Mouse (Mus musculus): ENCODE results near the gene Clk3. TPM values are rescaled to one million over a fixed set of nuclear protein-coding genes. Genes with fewer than 3 reads are reported as not detected.

Clk3 gene
- polyA plus RNA-seq, 1 experiment from 2014 or later, result 67.0 TPM

DNA sequence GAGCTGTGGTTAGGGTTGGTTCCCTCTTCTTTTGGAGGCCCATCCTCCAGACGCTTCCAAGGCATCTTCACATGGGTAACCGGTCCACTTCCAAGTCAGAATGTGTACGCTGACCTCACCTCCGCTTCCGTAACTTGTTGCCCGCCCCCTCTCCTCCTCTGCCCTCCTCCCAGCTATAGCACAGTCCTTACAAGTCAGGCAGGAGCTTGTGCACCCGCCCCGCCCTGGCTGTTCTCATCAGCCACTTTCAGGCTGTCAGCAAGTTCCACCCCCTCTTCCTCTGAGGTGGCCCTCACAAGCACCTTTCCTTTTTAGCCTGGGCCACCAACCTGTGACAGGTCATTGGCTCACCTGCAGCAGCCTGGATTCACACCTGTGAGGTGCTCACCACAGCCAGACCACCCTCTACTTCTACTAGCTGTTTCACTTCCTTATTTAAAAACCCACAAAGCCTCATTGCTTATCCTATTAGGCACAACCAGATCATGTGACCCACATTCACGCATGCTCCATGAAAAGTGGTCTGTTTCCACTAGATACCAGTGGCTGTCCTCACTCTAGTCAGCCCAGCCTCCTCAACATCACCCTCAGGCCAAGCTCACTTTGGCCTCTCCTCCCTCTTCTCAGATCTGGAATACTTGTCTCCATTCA, 34.8 kb upstream of the Clk3 start:
- H3K27ac ChIP-seq (replicated peaks), result no peak overlapping the region
- no peak overlapping the region for H3K9ac ChIP-seq
- ATAC-seq (ENCODE audit: low FRiP score, low read depth), result no peak
- no peak overlapping the region for H3K4me3 ChIP-seq
- peaks cover 21% of the 10 kb centered on the region for H3K4me1 ChIP-seq (replicated peaks)
- no peaks in the 10 kb centered on the region for H3K27me3 ChIP-seq
- H3K9me3 ChIP-seq, result no peaks in the 10 kb centered on the region
- WGBS, result 91% methylated on average over 9 of the region's 9 CpGs
- no peak overlapping the region for H3K4me2 ChIP-seq
- peaks cover 15% of the 10 kb centered on the region for H3K36me3 ChIP-seq

DNA sequence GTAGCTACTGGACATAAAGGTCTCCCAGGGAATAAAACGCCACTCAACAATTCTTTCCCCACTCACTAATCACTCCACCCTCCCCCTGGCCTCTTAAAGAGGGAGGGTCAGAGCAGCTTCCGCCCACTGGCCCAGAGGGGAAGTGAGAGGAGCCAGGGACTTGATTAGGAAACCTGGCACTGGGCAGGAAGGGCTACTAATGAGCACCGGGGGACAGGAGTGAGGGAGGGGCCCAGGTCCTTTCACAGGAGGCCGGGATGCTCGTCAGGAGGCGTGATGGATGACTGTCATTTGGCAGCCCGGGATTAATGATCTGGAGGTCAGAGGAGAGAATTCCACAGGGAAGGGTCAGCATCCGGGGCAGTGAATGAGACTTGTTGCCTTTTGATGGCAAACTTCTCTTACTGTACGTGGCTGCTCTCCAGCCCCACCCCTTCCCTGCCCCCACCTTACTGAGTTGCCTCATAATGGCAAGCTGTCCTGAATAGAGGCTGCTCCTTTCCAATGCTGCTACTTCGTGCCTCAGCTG, 33.1 kb upstream of the Clk3 start:
- ATAC-seq (ENCODE audit: low FRiP score, low read depth), result no peak
- Histone ChIP-seq H3K4me3 (no peak overlapping the region), H3K9ac (no peak overlapping the region), H3K9me3 (no peaks in the 10 kb centered on the region), H3K4me2 (no peak overlapping the region), H3K4me1 (replicated peaks) (peaks cover 21% of the 10 kb centered on the region), H3K27ac (replicated peaks) (no peak overlapping the region), H3K27me3 (no peaks in the 10 kb centered on the region), H3K36me3 (peaks cover 22% of the 10 kb centered on the region)
- WGBS, result 8% methylated on average over 10 of the region's 10 CpGs

DNA sequence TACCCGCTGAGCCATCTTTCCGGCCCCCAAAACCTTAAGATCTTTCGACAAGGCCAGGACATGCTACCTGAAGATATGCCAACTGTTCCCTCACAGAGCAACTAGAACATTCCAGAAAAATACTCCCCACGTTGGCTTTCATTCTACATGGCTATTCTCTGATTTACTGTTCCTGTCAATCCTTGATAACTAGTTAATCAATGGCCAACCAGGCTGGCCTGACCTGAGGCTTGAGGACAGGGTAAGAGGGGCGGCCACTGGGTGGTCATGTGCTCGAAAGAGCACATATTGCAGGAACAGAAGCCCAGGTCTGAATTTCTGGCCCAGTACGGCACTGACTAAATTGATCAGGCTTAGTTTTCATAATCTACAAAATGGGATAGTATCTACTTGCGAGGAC, 31.8 kb upstream of the Clk3 start:
- WGBS, result 93% methylated on average over 8 of the region's 8 CpGs
- Histone ChIP-seq H3K9ac (no peak overlapping the region), H3K36me3 (peaks cover 33% of the 10 kb centered on the region), H3K27ac (replicated peaks) (no peak overlapping the region), H3K9me3 (no peaks in the 10 kb centered on the region), H3K27me3 (no peaks in the 10 kb centered on the region), H3K4me3 (no peak overlapping the region), H3K4me2 (no peak overlapping the region), H3K4me1 (replicated peaks) (peaks cover 7% of the 10 kb centered on the region)
- ATAC-seq (ENCODE audit: low FRiP score, low read depth), result no peak

DNA sequence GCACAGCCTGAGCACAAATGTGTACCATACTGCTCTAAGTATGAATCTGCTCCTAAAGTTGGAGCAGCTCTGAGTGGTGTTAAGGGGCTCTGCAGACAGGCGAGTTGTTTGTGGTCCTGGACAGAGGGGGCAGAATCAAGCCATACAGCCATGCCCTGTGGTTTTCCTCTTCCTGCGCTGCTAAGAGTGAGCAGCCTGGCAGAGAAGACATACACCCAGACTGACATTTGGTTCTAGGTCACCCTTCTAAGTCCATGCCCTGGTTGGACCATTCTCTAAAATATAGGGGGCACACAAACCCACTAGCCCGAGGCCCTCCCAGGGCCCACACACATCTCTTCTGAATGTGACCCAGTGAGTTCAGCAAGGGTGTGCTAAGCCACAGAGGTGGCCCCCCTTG, 24.1 kb upstream of the Clk3 start:
- H3K27me3 ChIP-seq, result no peaks in the 10 kb centered on the region
- 88% methylated on average over 3 of the region's 3 CpGs for WGBS
- H3K4me3 ChIP-seq, result no peak overlapping the region
- no peak for ATAC-seq (ENCODE audit: low FRiP score, low read depth)
- H3K4me1 ChIP-seq (replicated peaks), result no peaks in the 10 kb centered on the region
- no peak overlapping the region for H3K4me2 ChIP-seq
- peaks cover 29% of the 10 kb centered on the region for H3K36me3 ChIP-seq
- no peaks in the 10 kb centered on the region for H3K9me3 ChIP-seq
- H3K9ac ChIP-seq, result no peak overlapping the region
- H3K27ac ChIP-seq (replicated peaks), result no peak overlapping the region

DNA sequence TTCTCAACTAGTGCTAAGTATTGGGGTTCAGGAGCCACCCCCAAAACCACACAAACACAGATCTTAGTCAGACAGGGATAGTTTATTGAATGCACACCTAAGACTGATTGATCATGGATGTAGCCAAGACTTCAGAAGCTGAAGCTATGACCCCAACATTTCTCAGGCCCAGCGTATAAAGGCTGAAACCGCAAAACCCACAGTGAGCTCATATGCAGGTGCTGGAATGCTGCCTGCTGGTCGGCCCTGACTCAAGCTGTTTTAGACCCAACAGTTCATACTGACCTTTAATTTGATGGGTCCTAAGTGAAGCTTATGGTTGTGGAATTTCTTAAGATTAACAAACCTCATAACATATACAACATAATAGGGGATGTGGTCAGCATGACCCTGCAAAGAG, 17.0 kb upstream of the Clk3 start:
- no peak for ATAC-seq (ENCODE audit: low FRiP score, low read depth)
- Histone ChIP-seq H3K36me3 (no peaks in the 10 kb centered on the region), H3K4me1 (replicated peaks) (no peaks in the 10 kb centered on the region), H3K9ac (no peak overlapping the region), H3K27me3 (no peaks in the 10 kb centered on the region), H3K4me2 (no peak overlapping the region), H3K9me3 (no peaks in the 10 kb centered on the region), H3K4me3 (no peak overlapping the region), H3K27ac (replicated peaks) (no peak overlapping the region)
- 97% methylated on average over 3 of the region's 3 CpGs for WGBS

DNA sequence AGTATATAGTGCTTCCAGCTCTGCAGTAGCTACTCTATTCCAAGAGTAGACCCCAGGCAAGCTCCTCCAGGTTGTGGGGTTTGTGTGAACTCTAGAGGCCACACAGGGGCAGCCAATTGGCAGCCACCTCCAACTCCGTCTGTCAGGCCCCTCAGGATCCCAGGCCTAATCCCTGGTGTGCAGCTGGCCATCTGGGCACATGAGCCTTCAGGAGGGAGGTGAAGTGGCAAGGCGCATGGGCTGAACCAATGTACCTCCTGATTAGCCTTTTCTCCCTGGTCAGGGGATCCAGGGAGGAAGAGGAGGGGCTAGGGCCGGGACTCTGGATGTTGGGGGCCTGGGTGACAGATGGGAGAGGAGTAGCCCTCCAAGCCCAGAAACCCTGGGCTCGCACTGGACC, 10.1 kb upstream of the Clk3 start:
- H3K4me3 ChIP-seq, result no peak overlapping the region
- WGBS, result 61% methylated on average over 4 of the region's 4 CpGs
- no peak overlapping the region for H3K27ac ChIP-seq (replicated peaks)
- no peaks in the 10 kb centered on the region for H3K27me3 ChIP-seq
- no peaks in the 10 kb centered on the region for H3K9me3 ChIP-seq
- H3K4me1 ChIP-seq (replicated peaks), result no peaks in the 10 kb centered on the region
- no peak for ATAC-seq (ENCODE audit: low FRiP score, low read depth)
- H3K9ac ChIP-seq, result no peak overlapping the region
- no peaks in the 10 kb centered on the region for H3K36me3 ChIP-seq
- no peak overlapping the region for H3K4me2 ChIP-seq

DNA sequence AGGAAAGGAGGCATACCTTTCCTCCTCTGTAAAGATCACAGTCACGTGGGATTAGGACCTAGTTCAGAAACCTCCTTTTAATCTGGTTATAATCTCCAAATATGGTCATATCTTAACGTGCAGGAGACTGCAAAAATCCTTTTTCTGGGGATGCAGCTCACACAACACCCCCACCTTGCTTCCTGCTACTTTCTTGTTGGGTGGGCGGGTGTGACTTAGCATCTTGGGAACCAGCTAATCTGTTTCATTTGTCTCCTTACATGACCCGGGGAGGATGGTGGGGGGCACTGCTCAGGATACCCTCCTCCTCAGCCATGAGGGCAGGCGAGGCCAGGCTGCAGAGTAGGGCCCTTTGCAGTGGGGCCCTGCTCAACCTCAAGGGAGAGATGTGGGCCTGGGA, 9.4 kb upstream of the Clk3 start:
- Histone ChIP-seq H3K4me3 (no peak overlapping the region), H3K9ac (no peak overlapping the region), H3K4me1 (replicated peaks) (no peaks in the 10 kb centered on the region), H3K27me3 (no peaks in the 10 kb centered on the region), H3K4me2 (no peak overlapping the region), H3K27ac (replicated peaks) (no peak overlapping the region), H3K9me3 (no peaks in the 10 kb centered on the region), H3K36me3 (no peaks in the 10 kb centered on the region)
- ATAC-seq (ENCODE audit: low FRiP score, low read depth), result no peak
- 76% methylated on average over 5 of the region's 5 CpGs for WGBS

DNA sequence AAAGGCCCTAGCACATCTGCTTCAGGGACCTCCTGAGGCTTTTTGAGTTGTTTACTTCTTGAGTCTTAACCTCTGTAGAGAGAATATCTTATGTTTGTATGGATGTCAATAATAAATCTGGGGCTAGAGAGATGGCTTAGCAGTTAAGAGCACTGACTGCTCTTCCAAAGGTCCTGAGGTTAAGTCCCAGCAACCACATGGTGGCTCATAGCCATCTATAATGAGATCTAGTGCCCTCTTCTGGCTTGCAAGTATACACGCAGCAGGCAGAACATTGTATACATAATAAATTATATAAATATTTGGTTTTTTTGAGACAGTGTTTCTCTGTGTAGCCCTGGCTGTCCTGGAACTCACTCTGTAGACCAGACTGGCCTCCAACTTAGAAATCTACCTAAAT, 8.5 kb upstream of the Clk3 start:
- no peak overlapping the region for H3K4me3 ChIP-seq
- H3K9ac ChIP-seq, result no peak overlapping the region
- H3K27me3 ChIP-seq, result no peaks in the 10 kb centered on the region
- 5% methylated on average over 1 of the region's 1 CpGs for WGBS
- no peak for ATAC-seq (ENCODE audit: low FRiP score, low read depth)
- H3K27ac ChIP-seq (replicated peaks), result no peak overlapping the region
- H3K36me3 ChIP-seq, result no peaks in the 10 kb centered on the region
- no peaks in the 10 kb centered on the region for H3K9me3 ChIP-seq
- H3K4me2 ChIP-seq, result no peak overlapping the region
- H3K4me1 ChIP-seq (replicated peaks), result no peaks in the 10 kb centered on the region

DNA sequence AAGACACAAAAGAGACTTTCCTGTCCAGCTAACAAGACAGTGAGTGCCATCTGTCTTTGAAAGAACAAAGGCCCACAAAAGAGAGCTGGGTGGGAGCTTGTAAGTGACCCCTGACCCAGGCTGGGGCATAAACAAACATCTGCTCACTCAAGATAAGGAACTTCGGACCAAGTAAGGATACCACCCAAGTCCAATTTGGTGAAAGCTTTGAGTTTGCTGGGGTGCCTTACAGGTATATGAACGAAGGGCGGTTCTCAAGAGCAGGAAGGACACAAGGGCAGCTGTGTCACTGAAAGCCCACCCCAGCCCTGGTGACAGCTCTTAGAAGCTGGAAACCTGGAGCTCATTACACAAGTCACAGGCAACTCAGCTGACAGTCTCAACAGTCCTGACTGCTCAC, 8.1 kb upstream of the Clk3 start:
- WGBS, result 80% methylated on average over 3 of the region's 3 CpGs
- H3K4me2 ChIP-seq, result no peak overlapping the region

DNA sequence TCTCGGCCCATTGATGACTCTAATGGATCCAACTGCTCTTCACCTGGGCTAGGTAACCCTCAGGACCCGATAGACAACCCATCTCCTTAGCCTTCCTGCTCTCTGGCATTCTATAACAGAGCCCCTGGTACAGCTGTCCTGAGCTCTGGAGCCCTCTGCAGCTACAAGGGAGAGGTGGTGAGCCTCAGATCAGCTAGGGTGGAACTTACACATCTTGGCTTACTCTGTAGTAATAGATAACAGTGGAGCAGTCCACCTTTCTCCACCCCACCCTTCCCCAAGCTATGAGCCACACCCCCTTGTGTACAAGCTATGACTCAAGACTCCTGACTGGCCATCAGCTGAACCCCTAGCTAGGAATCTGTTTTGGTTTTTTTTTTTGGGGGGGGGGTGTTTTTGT, 5.2 kb upstream of the Clk3 start:
- no peak overlapping the region for H3K27ac ChIP-seq (replicated peaks)
- no peaks in the 10 kb centered on the region for H3K9me3 ChIP-seq
- H3K36me3 ChIP-seq, result no peaks in the 10 kb centered on the region
- H3K4me1 ChIP-seq (replicated peaks), result peaks cover 9% of the 10 kb centered on the region
- no peak overlapping the region for H3K9ac ChIP-seq
- 88% methylated on average over 2 of the region's 2 CpGs for WGBS
- no peak overlapping the region for H3K4me3 ChIP-seq
- H3K4me2 ChIP-seq, result no peak overlapping the region
- no peak for ATAC-seq (ENCODE audit: low FRiP score, low read depth)
- H3K27me3 ChIP-seq, result no peaks in the 10 kb centered on the region

More for the DNA sequence above, 8.1 kb upstream of the Clk3 start:
- Histone ChIP-seq H3K36me3 (no peaks in the 10 kb centered on the region), H3K9ac (no peak overlapping the region), H3K27ac (replicated peaks) (no peak overlapping the region), H3K4me3 (no peak overlapping the region), H3K9me3 (no peaks in the 10 kb centered on the region), H3K4me1 (replicated peaks) (no peaks in the 10 kb centered on the region), H3K27me3 (no peaks in the 10 kb centered on the region)
- no peak for ATAC-seq (ENCODE audit: low FRiP score, low read depth)

DNA sequence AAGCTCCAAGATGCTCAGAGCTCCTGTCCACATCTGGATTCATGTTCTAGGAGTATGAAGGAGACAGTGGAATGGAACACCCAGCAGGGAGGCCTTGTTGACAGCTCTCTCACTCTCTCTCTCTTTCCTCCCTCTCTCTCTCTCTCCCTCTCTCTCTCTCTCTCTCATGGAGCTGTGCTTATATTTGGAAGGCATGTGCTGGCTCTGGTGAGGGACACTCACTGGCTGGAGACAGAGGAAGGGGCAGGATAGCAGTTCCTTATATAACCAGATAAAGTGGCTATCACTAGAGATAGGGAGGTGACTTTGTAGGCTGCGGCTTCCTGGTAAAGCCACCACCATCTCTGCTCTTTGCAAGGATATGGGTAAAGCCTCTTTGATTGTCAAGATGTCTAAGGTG, 4.6 kb upstream of the Clk3 start:
- no peaks in the 10 kb centered on the region for H3K36me3 ChIP-seq
- 82% methylated on average over 1 of the region's 1 CpGs for WGBS

DNA sequence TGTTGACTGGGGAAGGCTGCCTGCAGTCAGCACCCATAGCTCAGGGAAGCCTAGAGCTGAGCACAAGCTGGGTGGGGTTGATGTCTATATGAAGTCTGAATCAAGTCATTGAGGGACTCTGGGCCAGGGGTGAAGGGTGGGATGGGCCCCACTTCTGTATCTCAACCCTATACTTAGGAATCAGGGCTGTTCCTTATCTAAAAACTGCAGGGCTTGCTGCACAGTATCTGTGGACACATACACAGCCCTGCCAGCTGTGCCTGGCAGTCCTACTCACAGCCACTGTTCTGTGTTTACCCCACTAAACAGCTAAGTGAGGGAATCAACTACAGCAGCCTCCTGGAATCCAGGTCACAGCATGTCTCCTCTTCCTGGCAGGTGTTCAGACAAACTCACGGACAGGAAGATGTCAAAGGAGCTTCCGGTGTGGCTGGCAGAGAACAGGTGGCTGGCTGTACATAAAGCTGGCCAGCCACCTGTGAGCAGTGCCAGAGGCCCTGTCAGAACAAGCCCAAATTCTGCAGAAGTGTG, 3.9 kb upstream of the Clk3 start:
- Histone ChIP-seq H3K4me2 (no peak overlapping the region), H3K36me3 (no peaks in the 10 kb centered on the region), H3K4me1 (replicated peaks) (peaks cover 9% of the 10 kb centered on the region), H3K27me3 (no peaks in the 10 kb centered on the region), H3K27ac (replicated peaks) (no peak overlapping the region), H3K9ac (no peak overlapping the region), H3K4me3 (no peak overlapping the region), H3K9me3 (no peaks in the 10 kb centered on the region)
- ATAC-seq (ENCODE audit: low FRiP score, low read depth), result no peak
- 74% methylated on average over 2 of the region's 2 CpGs for WGBS

More for the DNA sequence above, 4.6 kb upstream of the Clk3 start:
- no peak overlapping the region for H3K4me3 ChIP-seq
- no peak for ATAC-seq (ENCODE audit: low FRiP score, low read depth)
- H3K9me3 ChIP-seq, result no peaks in the 10 kb centered on the region
- no peak overlapping the region for H3K4me2 ChIP-seq
- peaks cover 9% of the 10 kb centered on the region for H3K4me1 ChIP-seq (replicated peaks)
- H3K27me3 ChIP-seq, result no peaks in the 10 kb centered on the region
- H3K27ac ChIP-seq (replicated peaks), result no peak overlapping the region
- H3K9ac ChIP-seq, result no peak overlapping the region

DNA sequence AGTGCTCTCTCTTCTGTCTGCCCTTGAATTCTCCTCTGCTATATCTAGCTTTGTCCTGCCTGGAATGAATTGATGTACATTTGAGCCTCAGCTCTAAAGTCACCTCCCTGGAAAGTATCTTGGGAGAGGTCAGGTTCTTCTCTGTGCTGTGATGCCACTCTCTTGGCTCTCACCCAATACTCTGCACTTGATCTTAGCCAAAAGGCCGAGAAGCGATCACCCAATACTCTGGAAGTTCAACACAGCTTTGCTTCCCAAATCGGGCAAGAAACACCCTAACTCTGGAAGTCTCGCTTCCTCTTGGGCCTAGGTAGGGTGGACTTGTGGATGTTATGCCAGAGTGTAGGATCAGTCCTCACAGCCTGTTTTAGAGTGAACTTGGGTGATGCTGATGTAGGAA, 1.6 kb upstream of the Clk3 start:
- no peak overlapping the region for H3K4me2 ChIP-seq
- no peaks in the 10 kb centered on the region for H3K27me3 ChIP-seq
- no peak overlapping the region for H3K4me3 ChIP-seq
- no peaks in the 10 kb centered on the region for H3K9me3 ChIP-seq
- H3K9ac ChIP-seq, result no peak overlapping the region
- H3K27ac ChIP-seq (replicated peaks), result no peak overlapping the region
- H3K36me3 ChIP-seq, result no peaks in the 10 kb centered on the region
- peaks cover 30% of the 10 kb centered on the region for H3K4me1 ChIP-seq (replicated peaks)
- 98% methylated on average over 4 of the region's 4 CpGs for WGBS
- no peak for ATAC-seq (ENCODE audit: low FRiP score, low read depth)

All from hindbrain, embryonic 15.5 days (tissue).